In genomic region chr17:81669816-81670691, GRCm38 (mm10) we compare ENCODE assay signal across 8 mouse cellular contexts.
A peak's percentile ranks its signal among the peaks of the same experiment; 100 is the strongest.
DNase-seq lines count a peak whose midpoint lies in the region; ATAC-seq lines count a peak whose summit lies in the region.

No protein-coding gene starts in this region.

- under 1% methylated on average over 38 of the region's 84 CpGs for WGBS in lung, embryonic 15.5 days

- peaks cover 20% of the 10 kb centered on the region for H3K27me3 ChIP-seq in lung, embryonic 15.5 days

- peak overlapping the region; percentile 97 for H3K4me2 ChIP-seq in lung, embryonic 15.5 days

- peak overlapping the region; percentile 87 for H3K27ac ChIP-seq in lung, embryonic 15.5 days

- peak overlapping the region; percentile 88 for H3K4me3 ChIP-seq in lung, embryonic 15.5 days

- no peaks in the 10 kb centered on the region for H3K9me3 ChIP-seq in lung, embryonic 15.5 days

- H3K9ac ChIP-seq in lung, embryonic 15.5 days: peak overlapping the region; percentile 83

- peak; percentile 51 for ATAC-seq in frontal cortex, adult (ENCODE audit: low TSS enrichment)
- ATAC-seq in lung, embryonic 15.5 days (ENCODE audit: borderline replicate concordance, extremely low read depth, low FRiP score, low TSS enrichment): peak; percentile 86

- no peaks in the 10 kb centered on the region for H3K36me3 ChIP-seq in lung, embryonic 15.5 days

- peak; percentile 81 for DNase-seq in MN1 (ENCODE audit: low spot score)
- peak; percentile 71 for DNase-seq in cerebellum, adult 8-10 months
- peak; percentile 73 for DNase-seq in heart, postnatal 4 days
- DNase-seq in layer of hippocampus, postnatal 10 days (ENCODE audit: low spot score in 2 of 2): peak; percentile 72 to 78
- peak; percentile 52 for DNase-seq in ovary, postnatal 14 days (ENCODE audit: low spot score)
- DNase-seq in urinary bladder, postnatal 4 days (ENCODE audit: low spot score in 2 of 2): peak; percentile 59 to 67

- H3K4me1 ChIP-seq in lung, embryonic 15.5 days: peaks cover 27% of the 10 kb centered on the region

Comparison
In these comparisons a context has a peak if more than half of its experiments do, and no peak if none do; other contexts are left out.
1. Peak in every context shown above with its lines: DNase-seq, ATAC-seq, H3K4me3 ChIP-seq and H3K27ac ChIP-seq.